Mouse (Mus musculus) small intestine, adult 2 months (tissue): ENCODE measurements at regions not wholly inside any gene's neighbourhood (a gene's known extent, or its start where the extent isn't known, plus 50 kb on each side); places are given as distances from the start of the nearest gene placed in this dataset.

Experiments
- H3K27ac ChIP-seq: fragments of 200-500 bp; 2 replicates; pipeline ENCODE4 v1.5.1; 2012; ENCODE audit warnings: low read depth, low read length, control low read depth, inconsistent platforms; ENCODE audit not compliant: insufficient read depth
- H3K27me3 ChIP-seq: fragments of 200-500 bp; 2 replicates; pipeline ENCODE4 v1.6.1; 2012; ENCODE audit warnings: mild to moderate bottlenecking, moderate library complexity, low read length, inconsistent platforms; ENCODE audit not compliant: control insufficient read depth, insufficient read depth
- H3K36me3 ChIP-seq: fragments of 200-500 bp; 2 replicates; pipeline ENCODE4 v1.6.1; 2012; ENCODE audit warnings: mild to moderate bottlenecking, low read length, control low read depth, inconsistent platforms; ENCODE audit not compliant: control insufficient read depth, insufficient read depth
- H3K4me1 ChIP-seq: fragments of 200-500 bp; 2 replicates; pipeline ENCODE4 v1.6.1; 2012; ENCODE audit warnings: low read length, inconsistent platforms, mixed read lengths; ENCODE audit not compliant: control insufficient read depth, insufficient read depth, insufficient read length
- H3K4me3 ChIP-seq: fragments of 200-500 bp; 2 replicates; pipeline ENCODE4 v1.5.1; 2012; ENCODE audit warnings: low read depth, mild to moderate bottlenecking, control low read depth, inconsistent platforms, low read length, moderate library complexity
- CTCF ChIP-seq: fragments of 200-500 bp; IDR thresholded peaks from 2 replicates; pipeline ENCODE4 v1.5.1; 2012; ENCODE audit warnings: low read depth, mild to moderate bottlenecking, control low read depth, inconsistent platforms, low read length, moderate library complexity, mixed read lengths; ENCODE audit not compliant: insufficient replicate concordance, insufficient read length; ENCODE audit errors: extremely low read depth
- POLR2A ChIP-seq: fragments of 200-500 bp; IDR thresholded peaks from 2 replicates; pipeline ENCODE4 v1.6.1; 2012; ENCODE audit warnings: low read depth, mild to moderate bottlenecking, control low read depth, inconsistent platforms, low read length, moderate library complexity
- WGBS: fragments of 180-500 bp; shearing (Covaris S2); methylation state at CpG from one replicate; pipeline ENCODE4 v1.1.7; 2018; 5-methylcytosine and 5-hydroxymethylcytosine counted together

DNA sequence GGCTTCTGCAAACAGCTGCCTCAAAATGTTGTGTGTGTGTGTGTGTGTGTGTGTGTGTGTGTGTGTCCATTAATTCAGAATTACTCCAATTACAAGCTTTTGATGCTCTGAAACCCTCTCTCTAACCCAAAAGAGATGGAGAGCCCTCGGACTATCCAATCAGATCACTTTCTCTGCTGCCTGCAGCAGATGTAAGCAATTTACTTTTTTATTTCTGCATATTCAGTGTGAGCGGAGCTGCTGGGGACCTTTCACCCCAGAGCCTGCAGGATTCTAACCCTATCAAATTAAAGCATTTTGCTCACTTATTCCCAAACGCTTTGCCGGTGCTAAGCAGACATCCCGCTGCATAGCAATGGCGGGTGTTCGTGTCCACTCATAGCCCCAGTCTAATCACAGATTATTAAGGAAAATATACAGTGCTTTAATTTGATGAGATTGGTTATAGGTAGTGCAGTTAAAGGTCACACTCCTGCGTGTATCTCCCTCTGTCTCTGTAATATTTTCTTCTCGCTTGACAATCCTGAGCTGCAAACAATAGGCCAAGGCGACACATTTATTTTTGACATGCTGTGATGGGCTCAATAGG, 234.0 kb upstream of the Arrdc4 start:
- H3K27ac ChIP-seq: no peak overlapping the region
- TF ChIP-seq POLR2A (no peak), CTCF (no peak)
- no peaks in the 10 kb centered on the region for H3K27me3 ChIP-seq
- 83% methylated on average over 10 of the region's 10 CpGs for WGBS
- H3K4me1 ChIP-seq: no peaks in the 10 kb centered on the region
- no peaks in the 10 kb centered on the region for H3K36me3 ChIP-seq
- no peak overlapping the region for H3K4me3 ChIP-seq

DNA sequence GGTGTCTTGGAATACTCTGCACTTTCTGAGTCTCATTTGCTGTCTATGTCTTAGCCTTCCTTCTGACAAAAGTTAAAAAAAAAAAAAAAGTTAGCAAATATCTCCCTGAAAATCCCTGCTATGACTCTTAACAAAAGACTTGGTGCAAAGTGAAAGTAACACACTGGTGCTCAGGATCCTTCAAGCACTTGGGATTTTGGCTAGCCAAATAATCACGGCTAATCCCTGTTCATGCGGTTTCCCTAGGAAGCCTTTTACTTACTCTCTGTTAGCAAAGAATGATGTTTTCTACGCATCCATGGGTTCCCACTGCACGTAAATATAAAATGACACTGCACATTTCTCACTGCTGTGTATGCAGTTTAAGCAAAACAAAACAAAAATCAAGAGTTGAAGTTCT, 229.5 kb upstream of the Arrdc4 start:
- Histone ChIP-seq H3K4me1 (no peaks in the 10 kb centered on the region), H3K36me3 (no peaks in the 10 kb centered on the region), H3K27ac (no peak overlapping the region), H3K27me3 (no peaks in the 10 kb centered on the region), H3K4me3 (no peak overlapping the region)
- 42% methylated on average over 4 of the region's 4 CpGs for WGBS
- TF ChIP-seq CTCF: no peak
- TF ChIP-seq POLR2A: no peak

DNA sequence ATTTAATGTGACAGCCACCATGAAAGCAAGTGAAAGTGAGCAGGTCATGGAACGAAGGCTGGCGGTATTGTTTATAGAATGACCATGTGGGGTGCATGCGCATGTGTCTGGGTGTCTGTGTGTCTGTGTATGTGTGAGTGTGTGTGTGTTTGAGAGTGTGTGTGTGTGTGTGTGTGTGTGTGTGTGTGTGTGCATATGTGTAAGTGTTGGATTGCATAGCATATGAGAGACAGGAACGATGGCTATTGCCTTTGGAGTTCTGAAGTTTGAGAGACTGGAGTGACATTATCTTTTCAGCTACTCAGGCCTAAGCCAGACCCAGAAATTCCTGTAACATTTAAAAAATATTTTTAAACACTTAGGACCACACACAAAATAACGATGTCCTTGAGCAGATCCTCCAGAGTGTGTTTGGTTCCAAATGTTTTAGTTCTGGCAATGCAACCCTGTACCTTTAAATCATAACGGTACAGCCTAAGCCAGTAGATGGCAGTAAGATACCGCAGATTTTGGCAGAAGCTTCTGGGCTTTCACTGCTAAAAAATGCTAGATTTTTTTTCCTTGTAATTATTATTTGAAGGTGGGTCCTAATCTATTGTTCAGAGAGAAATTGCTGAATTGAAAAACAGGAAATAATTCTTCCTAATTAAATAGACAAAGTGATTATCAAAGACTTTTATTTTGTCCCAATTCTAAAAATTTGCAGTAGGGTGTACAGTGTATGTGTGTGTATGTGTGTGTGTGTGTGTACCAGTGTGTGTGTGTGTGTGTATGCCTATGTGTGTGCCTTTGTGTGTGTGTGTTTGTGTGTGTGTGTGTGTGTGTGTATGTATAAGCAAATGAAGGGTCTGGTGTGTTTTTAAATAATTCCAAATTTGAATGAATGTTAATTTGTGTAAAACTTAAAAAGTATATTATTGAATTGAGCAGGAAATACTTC, 228.0 kb upstream of the Arrdc4 start:
- Histone ChIP-seq H3K27ac (no peak overlapping the region), H3K4me3 (no peak overlapping the region), H3K36me3 (no peaks in the 10 kb centered on the region), H3K27me3 (no peaks in the 10 kb centered on the region), H3K4me1 (no peaks in the 10 kb centered on the region)
- TF ChIP-seq POLR2A (no peak), CTCF (no peak)
- 48% methylated on average over 7 of the region's 7 CpGs for WGBS

- WGBS: 36% methylated on average over 5 of the region's 5 CpGs
- no peak overlapping the region for H3K27ac ChIP-seq
- no peaks in the 10 kb centered on the region for H3K4me1 ChIP-seq
- no peak overlapping the region for H3K4me3 ChIP-seq
- H3K27me3 ChIP-seq: no peaks in the 10 kb centered on the region
- TF ChIP-seq CTCF (no peak), POLR2A (no peak)
- no peaks in the 10 kb centered on the region for H3K36me3 ChIP-seq
Measured at GRCm38 (mm10) chr7:68975956-68976355, 226.9 kb upstream of the Arrdc4 start.

DNA sequence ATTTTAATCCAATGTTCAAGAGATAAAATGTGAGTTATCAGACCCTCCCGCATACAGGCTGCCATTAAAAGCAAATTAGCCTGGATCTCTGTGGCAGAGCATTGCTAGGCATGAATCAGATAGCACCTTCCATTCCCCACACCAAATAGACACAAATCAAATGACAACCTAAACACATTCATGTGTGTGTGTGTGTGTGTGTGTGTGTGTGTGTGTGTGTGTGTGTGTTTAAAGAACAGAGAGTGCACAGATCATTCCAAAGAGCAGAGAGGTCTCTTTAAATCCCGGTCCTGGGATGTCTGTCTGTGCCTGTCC, 226.5 kb upstream of the Arrdc4 start:
- no peak for TF ChIP-seq CTCF
- TF ChIP-seq POLR2A: no peak
- Histone ChIP-seq H3K4me1 (no peaks in the 10 kb centered on the region), H3K36me3 (no peaks in the 10 kb centered on the region), H3K27ac (no peak overlapping the region), H3K27me3 (no peaks in the 10 kb centered on the region), H3K4me3 (no peak overlapping the region)
- WGBS: 68% methylated on average over 2 of the region's 2 CpGs

GRCm38 (mm10) chr7:68974761-68975579, 225.9 kb upstream of the Arrdc4 start:
- no peak overlapping the region for H3K27ac ChIP-seq
- H3K4me3 ChIP-seq: no peak overlapping the region
- 64% methylated on average over 8 of the region's 8 CpGs for WGBS
- H3K4me1 ChIP-seq: no peaks in the 10 kb centered on the region
- no peaks in the 10 kb centered on the region for H3K36me3 ChIP-seq
- no peak for TF ChIP-seq CTCF
- no peak for TF ChIP-seq POLR2A
- no peaks in the 10 kb centered on the region for H3K27me3 ChIP-seq
